Mouse (Mus musculus) cerebellum, adult 2 months (tissue): ENCODE measurements around the gene Tmem63c.

Source experiments
- CTCF ChIP-seq: fragments of 200-500 bp; IDR thresholded peaks from 2 replicates; pipeline ENCODE4 v1.5.1; 2011; ENCODE audit warnings: low read depth, mild to moderate bottlenecking, control low read depth, low read length, moderate library complexity, borderline replicate concordance; ENCODE audit not compliant: insufficient read depth
- POLR2A ChIP-seq: fragments of 200-500 bp; IDR thresholded peaks from 2 replicates; pipeline ENCODE4 v1.6.1; 2011; ENCODE audit warnings: low read length, control low read depth, borderline replicate concordance; ENCODE audit not compliant: insufficient read depth

DNA sequence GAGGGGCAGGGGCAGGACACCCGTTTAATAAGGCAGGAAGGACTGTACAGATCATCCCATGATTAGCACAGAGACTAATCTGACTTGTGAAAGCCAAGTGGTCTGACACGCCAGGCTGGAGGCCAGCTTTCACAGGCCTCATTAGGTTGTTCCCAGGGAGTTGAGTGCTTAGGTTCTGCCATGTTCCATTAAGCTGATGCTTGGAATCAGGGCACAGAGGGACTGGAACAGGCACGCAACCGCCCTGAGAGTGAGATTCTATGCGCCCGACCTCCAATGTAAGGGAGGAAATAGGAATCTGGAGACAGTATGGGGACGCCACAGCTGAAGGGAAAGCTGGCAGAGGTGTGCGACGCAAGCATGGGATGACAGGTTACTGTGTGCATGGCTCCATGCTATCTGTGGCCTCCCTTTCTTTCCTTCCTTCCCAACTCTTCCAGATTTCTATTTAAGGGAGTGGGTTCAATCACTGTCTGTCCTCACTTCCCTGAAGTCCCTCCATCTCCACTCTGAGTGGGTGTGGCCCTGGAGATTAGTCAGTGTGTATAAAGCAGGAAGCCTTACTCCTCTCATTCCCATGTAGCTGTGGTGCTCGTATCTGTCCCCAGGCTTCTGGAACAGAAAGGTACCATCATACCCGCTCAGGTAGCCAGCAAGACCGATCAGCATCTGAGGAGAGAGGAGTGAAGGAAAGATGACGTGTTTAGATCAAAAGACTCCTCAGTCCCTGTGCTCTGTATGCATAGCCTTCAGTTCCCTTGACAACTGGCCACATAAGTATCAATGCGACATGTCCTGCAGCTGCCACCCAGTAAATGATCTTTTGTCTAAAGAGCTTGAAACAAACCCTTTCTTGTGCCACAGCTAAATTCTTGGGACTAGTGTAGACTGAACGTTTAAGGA lies 116.5 kb downstream of the Tmem63c start:
- TF ChIP-seq POLR2A (no peak), CTCF (no peak)
